Mouse (Mus musculus) layer of hippocampus, adult 8-10 months (tissue): ENCODE data around the gene Rxfp2. TPM values are rescaled to one million over a fixed set of nuclear protein-coding genes. Genes with fewer than 3 reads are reported as not detected.
A peak's percentile ranks its signal among the peaks of the same experiment; 100 is the strongest.

ENCODE experiments used
- DNase-seq, 2 experiments: peaks; one replicate each; pipeline ENCODE4 v3.0.0; 2022; ENCODE audit warnings: low spot score in 2 of 2
- total RNA-seq, 4 experiments: library from RNA; stranded (reverse); gene quantifications; 2 replicates each; pipeline ENCODE4 v1.2.4; 2022

Rxfp2 gene
- total RNA-seq, 4 experiments from 2014 or later = 0.29 TPM; not detected in 3

GRCm38 (mm10) chr5:150036918-150037317, 18.4 kb downstream of the Rxfp2 start:
- no peak for DNase-seq

GRCm38 (mm10) chr5:150044533-150044932, 26.1 kb downstream of the Rxfp2 start:
- no peak for DNase-seq

- no peak for DNase-seq
These were observed 28.0 kb downstream of the Rxfp2 start for GRCm38 (mm10) chr5:150046438-150046837.

GRCm38 (mm10) chr5:150049946-150050345, 31.5 kb downstream of the Rxfp2 start:
- peak in 1 of 2 experiments; percentile 20 for DNase-seq

GRCm38 (mm10) chr5:150051828-150052227, 33.4 kb downstream of the Rxfp2 start:
- DNase-seq = no peak

- DNase-seq = no peak
These were observed 34.8 kb downstream of the Rxfp2 start for GRCm38 (mm10) chr5:150053294-150053693.

- DNase-seq = no peak
These were observed 35.5 kb downstream of the Rxfp2 start for GRCm38 (mm10) chr5:150053956-150054355.

- DNase-seq = no peak
These were observed 36.8 kb downstream of the Rxfp2 start for GRCm38 (mm10) chr5:150055322-150055721.

GRCm38 (mm10) chr5:150056056-150056455, 37.6 kb downstream of the Rxfp2 start:
- DNase-seq = no peak

- no peak for DNase-seq
These were observed 40.4 kb downstream of the Rxfp2 start for GRCm38 (mm10) chr5:150058845-150059244.

- DNase-seq = no peak
These were observed 41.0 kb downstream of the Rxfp2 start for GRCm38 (mm10) chr5:150059466-150059865.

- DNase-seq = no peak
These were observed 42.6 kb downstream of the Rxfp2 start for GRCm38 (mm10) chr5:150061086-150061485.

- no peak for DNase-seq
These were observed 45.8 kb downstream of the Rxfp2 start for GRCm38 (mm10) chr5:150064286-150064685.

GRCm38 (mm10) chr5:150070086-150070485, 51.6 kb downstream of the Rxfp2 start:
- DNase-seq = peak; percentile 36 to 57

- DNase-seq = no peak
These were observed 53.3 kb downstream of the Rxfp2 start for GRCm38 (mm10) chr5:150071738-150072137.

GRCm38 (mm10) chr5:150079866-150080797, 61.7 kb downstream of the Rxfp2 start:
- no peak for DNase-seq

- no peak for DNase-seq
These were observed 64.2 kb downstream of the Rxfp2 start for GRCm38 (mm10) chr5:150082696-150083095.

GRCm38 (mm10) chr5:150083190-150083589, 64.7 kb downstream of the Rxfp2 start:
- no peak for DNase-seq

GRCm38 (mm10) chr5:150097620-150098019, 79.1 kb downstream of the Rxfp2 start:
- DNase-seq = peak in 1 of 2 experiments; percentile 59

GRCm38 (mm10) chr5:150098754-150099153, 80.3 kb downstream of the Rxfp2 start:
- DNase-seq = no peak

GRCm38 (mm10) chr5:150101789-150102188, 83.3 kb downstream of the Rxfp2 start:
- DNase-seq = no peak

GRCm38 (mm10) chr5:150106358-150106757, 87.9 kb downstream of the Rxfp2 start:
- no peak for DNase-seq

GRCm38 (mm10) chr5:150111236-150111635, 92.8 kb downstream of the Rxfp2 start:
- no peak for DNase-seq
